Mouse (Mus musculus): ENCODE data around the gene Depdc7. TPM values are rescaled to one million over a fixed set of nuclear protein-coding genes. Genes with fewer than 3 reads are reported as not detected.

The Depdc7 gene
- polyA plus RNA-seq, 1 experiment from 2014 or later: 4.8 TPM

GRCm38 (mm10) chr2:104710670-104711370, 31.9 kb downstream of the Depdc7 start:
- WGBS: 36% methylated on average over 6 of the region's 6 CpGs
- no peaks in the 10 kb centered on the region for H3K36me3 ChIP-seq (ENCODE audit: control insufficient read depth, insufficient read depth)
- no peak overlapping the region for H3K9ac ChIP-seq (ENCODE audit: low read length)
- no peaks in the 10 kb centered on the region for H3K9me3 ChIP-seq (replicated peaks; ENCODE audit: control insufficient read depth, low read length)
- peaks cover 7% of the 10 kb centered on the region; the same call in 1 of the 2 replicates for H3K4me1 ChIP-seq (ENCODE audit: control insufficient read depth, insufficient read depth, low read length)
- no peaks in the 10 kb centered on the region for H3K27me3 ChIP-seq (ENCODE audit: control insufficient read depth, insufficient read depth, low read length)
- H3K4me3 ChIP-seq (ENCODE audit: low read length): peak overlapping the region; percentile 89
- H3K4me2 ChIP-seq (ENCODE audit: low read depth, low read length): peak overlapping the region; percentile 92
- no peak for ATAC-seq (replicated peaks; ENCODE audit: extremely low read depth, insufficient read depth, low FRiP score)
- no peak overlapping the region for H3K27ac ChIP-seq (ENCODE audit: low read length)

- Histone ChIP-seq H3K4me3 (ENCODE audit: low read length) (no peak overlapping the region), H3K9me3 (replicated peaks; ENCODE audit: control insufficient read depth, low read length) (no peaks in the 10 kb centered on the region), H3K4me1 (ENCODE audit: control insufficient read depth, insufficient read depth, low read length) (peaks cover 7% of the 10 kb centered on the region; the same call in 1 of the 2 replicates), H3K27ac (ENCODE audit: low read length) (no peak overlapping the region), H3K36me3 (ENCODE audit: control insufficient read depth, insufficient read depth) (no peaks in the 10 kb centered on the region), H3K4me2 (ENCODE audit: low read depth, low read length) (no peak overlapping the region), H3K27me3 (ENCODE audit: control insufficient read depth, insufficient read depth, low read length) (no peaks in the 10 kb centered on the region), H3K9ac (ENCODE audit: low read length) (no peak overlapping the region)
- ATAC-seq (replicated peaks; ENCODE audit: extremely low read depth, insufficient read depth, low FRiP score): no peak
- 31% methylated on average over 6 of the region's 6 CpGs for WGBS
Measured at GRCm38 (mm10) chr2:104709786-104710337, 32.8 kb downstream of the Depdc7 start.

GRCm38 (mm10) chr2:104704355-104704754, 38.3 kb downstream of the Depdc7 start:
- no peak for ATAC-seq (replicated peaks; ENCODE audit: extremely low read depth, insufficient read depth, low FRiP score)
- H3K27me3 ChIP-seq (ENCODE audit: control insufficient read depth, insufficient read depth, low read length): no peaks in the 10 kb centered on the region
- H3K27ac ChIP-seq (ENCODE audit: low read length): no peak overlapping the region
- H3K36me3 ChIP-seq (ENCODE audit: control insufficient read depth, insufficient read depth): no peaks in the 10 kb centered on the region
- no peaks in the 10 kb centered on the region for H3K4me1 ChIP-seq (ENCODE audit: control insufficient read depth, insufficient read depth, low read length)
- H3K4me2 ChIP-seq (ENCODE audit: low read depth, low read length): no peak overlapping the region
- no peak overlapping the region for H3K9ac ChIP-seq (ENCODE audit: low read length)
- WGBS: 70% methylated on average over 3 of the region's 3 CpGs
- no peaks in the 10 kb centered on the region for H3K9me3 ChIP-seq (replicated peaks; ENCODE audit: control insufficient read depth, low read length)
- H3K4me3 ChIP-seq (ENCODE audit: low read length): no peak overlapping the region

- no peak overlapping the region for H3K4me2 ChIP-seq (ENCODE audit: low read depth, low read length)
- no peak overlapping the region for H3K4me3 ChIP-seq (ENCODE audit: low read length)
- H3K9ac ChIP-seq (ENCODE audit: low read length): no peak overlapping the region
- H3K27me3 ChIP-seq (ENCODE audit: control insufficient read depth, insufficient read depth, low read length): no peaks in the 10 kb centered on the region
- no peak for ATAC-seq (replicated peaks; ENCODE audit: extremely low read depth, insufficient read depth, low FRiP score)
- no peaks in the 10 kb centered on the region for H3K9me3 ChIP-seq (replicated peaks; ENCODE audit: control insufficient read depth, low read length)
- WGBS: 78% methylated on average over 3 of the region's 3 CpGs
- no peaks in the 10 kb centered on the region for H3K4me1 ChIP-seq (ENCODE audit: control insufficient read depth, insufficient read depth, low read length)
- no peaks in the 10 kb centered on the region for H3K36me3 ChIP-seq (ENCODE audit: control insufficient read depth, insufficient read depth)
- H3K27ac ChIP-seq (ENCODE audit: low read length): no peak overlapping the region
Measured at GRCm38 (mm10) chr2:104703158-104703557, 39.5 kb downstream of the Depdc7 start.

GRCm38 (mm10) chr2:104699659-104700058, 43.0 kb downstream of the Depdc7 start:
- Histone ChIP-seq H3K9me3 (replicated peaks; ENCODE audit: control insufficient read depth, low read length) (no peaks in the 10 kb centered on the region), H3K36me3 (ENCODE audit: control insufficient read depth, insufficient read depth) (no peaks in the 10 kb centered on the region), H3K4me3 (ENCODE audit: low read length) (no peak overlapping the region), H3K4me1 (ENCODE audit: control insufficient read depth, insufficient read depth, low read length) (no peaks in the 10 kb centered on the region), H3K27ac (ENCODE audit: low read length) (no peak overlapping the region), H3K9ac (ENCODE audit: low read length) (no peak overlapping the region), H3K4me2 (ENCODE audit: low read depth, low read length) (no peak overlapping the region), H3K27me3 (ENCODE audit: control insufficient read depth, insufficient read depth, low read length) (no peaks in the 10 kb centered on the region)
- WGBS: 81% methylated on average over 11 of the region's 11 CpGs
- no peak for ATAC-seq (replicated peaks; ENCODE audit: extremely low read depth, insufficient read depth, low FRiP score)

- Histone ChIP-seq H3K9me3 (replicated peaks; ENCODE audit: control insufficient read depth, low read length) (no peaks in the 10 kb centered on the region), H3K36me3 (ENCODE audit: control insufficient read depth, insufficient read depth) (no peaks in the 10 kb centered on the region), H3K27me3 (ENCODE audit: control insufficient read depth, insufficient read depth, low read length) (no peaks in the 10 kb centered on the region), H3K27ac (ENCODE audit: low read length) (no peak overlapping the region), H3K4me2 (ENCODE audit: low read depth, low read length) (no peak overlapping the region), H3K4me3 (ENCODE audit: low read length) (no peak overlapping the region), H3K4me1 (ENCODE audit: control insufficient read depth, insufficient read depth, low read length) (no peaks in the 10 kb centered on the region), H3K9ac (ENCODE audit: low read length) (no peak overlapping the region)
- no peak for ATAC-seq (replicated peaks; ENCODE audit: extremely low read depth, insufficient read depth, low FRiP score)
- WGBS: 37% methylated on average over 2 of the region's 2 CpGs
Measured at GRCm38 (mm10) chr2:104692551-104692950, 50.1 kb downstream of the Depdc7 start.

- Histone ChIP-seq H3K27me3 (ENCODE audit: control insufficient read depth, insufficient read depth, low read length) (no peaks in the 10 kb centered on the region), H3K9ac (ENCODE audit: low read length) (no peak overlapping the region), H3K4me3 (ENCODE audit: low read length) (no peak overlapping the region), H3K9me3 (replicated peaks; ENCODE audit: control insufficient read depth, low read length) (no peaks in the 10 kb centered on the region), H3K4me1 (ENCODE audit: control insufficient read depth, insufficient read depth, low read length) (no peaks in the 10 kb centered on the region), H3K27ac (ENCODE audit: low read length) (no peak overlapping the region), H3K36me3 (ENCODE audit: control insufficient read depth, insufficient read depth) (no peaks in the 10 kb centered on the region), H3K4me2 (ENCODE audit: low read depth, low read length) (no peak overlapping the region)
- 74% methylated on average over 4 of the region's 4 CpGs for WGBS
- ATAC-seq (replicated peaks; ENCODE audit: extremely low read depth, insufficient read depth, low FRiP score): no peak
Measured at GRCm38 (mm10) chr2:104690720-104691119, 52.0 kb downstream of the Depdc7 start.

- Histone ChIP-seq H3K27me3 (ENCODE audit: control insufficient read depth, insufficient read depth, low read length) (no peaks in the 10 kb centered on the region), H3K36me3 (ENCODE audit: control insufficient read depth, insufficient read depth) (no peaks in the 10 kb centered on the region), H3K9ac (ENCODE audit: low read length) (no peak overlapping the region), H3K9me3 (replicated peaks; ENCODE audit: control insufficient read depth, low read length) (no peaks in the 10 kb centered on the region), H3K4me2 (ENCODE audit: low read depth, low read length) (no peak overlapping the region), H3K27ac (ENCODE audit: low read length) (no peak overlapping the region), H3K4me3 (ENCODE audit: low read length) (no peak overlapping the region), H3K4me1 (ENCODE audit: control insufficient read depth, insufficient read depth, low read length) (no peaks in the 10 kb centered on the region)
- WGBS: 80% methylated on average over 8 of the region's 8 CpGs
- ATAC-seq (replicated peaks; ENCODE audit: extremely low read depth, insufficient read depth, low FRiP score): no peak
Measured at GRCm38 (mm10) chr2:104688724-104689123, 54.0 kb downstream of the Depdc7 start.

GRCm38 (mm10) chr2:104688321-104688720, 54.4 kb downstream of the Depdc7 start:
- ATAC-seq (replicated peaks; ENCODE audit: extremely low read depth, insufficient read depth, low FRiP score): no peak
- no peak overlapping the region for H3K4me3 ChIP-seq (ENCODE audit: low read length)
- 77% methylated on average over 3 of the region's 3 CpGs for WGBS
- H3K4me2 ChIP-seq (ENCODE audit: low read depth, low read length): no peak overlapping the region
- no peaks in the 10 kb centered on the region for H3K4me1 ChIP-seq (ENCODE audit: control insufficient read depth, insufficient read depth, low read length)
- H3K9ac ChIP-seq (ENCODE audit: low read length): no peak overlapping the region
- no peaks in the 10 kb centered on the region for H3K27me3 ChIP-seq (ENCODE audit: control insufficient read depth, insufficient read depth, low read length)
- no peaks in the 10 kb centered on the region for H3K9me3 ChIP-seq (replicated peaks; ENCODE audit: control insufficient read depth, low read length)
- no peaks in the 10 kb centered on the region for H3K36me3 ChIP-seq (ENCODE audit: control insufficient read depth, insufficient read depth)
- H3K27ac ChIP-seq (ENCODE audit: low read length): no peak overlapping the region
